Mouse (Mus musculus): Measurements from ENCODE around the gene Prss54.

DNA sequence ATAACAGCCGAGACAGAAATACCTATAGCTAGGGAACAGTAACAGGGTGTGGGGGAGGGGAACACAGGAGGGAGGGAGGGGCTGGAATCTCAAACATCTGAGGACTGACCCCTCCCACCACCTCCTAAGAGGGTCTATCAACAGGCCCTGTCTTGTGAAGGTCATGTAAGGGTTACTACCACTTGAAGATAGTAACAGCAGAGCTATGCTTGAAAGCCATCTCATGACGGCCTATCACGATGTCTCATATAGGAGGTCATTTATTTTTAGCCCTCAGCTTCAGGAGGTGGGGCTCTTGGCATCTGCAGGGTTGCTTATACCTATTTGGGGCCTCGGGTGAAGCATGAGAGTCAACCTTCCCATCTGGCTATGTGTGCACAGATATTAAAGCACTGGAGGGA, 20.7 kb upstream of the Prss54 start:
- TF ChIP-seq CTCF (IDR thresholded peaks at IDR 0.05; ENCODE audit: borderline replicate concordance, insufficient read depth, low read length), result no peak
- TF ChIP-seq POLR2A (IDR thresholded peaks at IDR 0.05; ENCODE audit: low read depth, low read length), result no peak
